Mouse (Mus musculus): ENCODE data around the gene Olfr1511.

DNA sequence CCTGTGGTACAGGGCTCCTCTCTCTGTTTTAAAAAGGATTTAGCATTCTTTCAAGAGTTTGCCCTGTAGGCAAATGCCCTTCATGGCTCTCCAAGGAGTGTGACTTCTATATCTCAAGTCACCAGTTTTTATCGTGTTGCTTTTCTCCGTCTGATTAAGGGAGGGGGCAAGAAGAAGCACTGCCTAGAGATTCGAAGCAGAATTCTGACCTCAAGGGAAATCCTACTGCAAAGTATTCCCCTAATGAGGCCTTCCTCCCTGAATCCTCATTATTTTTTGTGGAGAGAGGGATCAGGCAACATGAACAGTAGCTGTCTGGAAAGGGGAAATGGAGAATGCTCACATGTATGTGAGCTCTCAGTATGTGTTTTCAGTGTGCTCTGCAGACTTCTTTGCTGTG lies 17.1 kb upstream of the Olfr1511 start, which contains the start of gene Olfr1510:
- TF ChIP-seq CTCF (IDR thresholded peaks at IDR 0.05; ENCODE audit: control insufficient read depth, insufficient read depth, insufficient read length) (no peak), MAX (IDR thresholded peaks at IDR 0.05) (no peak), USF1 (IDR thresholded peaks at IDR 0.05; ENCODE audit: low read depth) (no peak), MYOD1 (IDR thresholded peaks at IDR 0.05; ENCODE audit: control insufficient read depth, insufficient read length, low read depth) (no peak), MYOG (IDR thresholded peaks at IDR 0.05; ENCODE audit: control insufficient read depth, extremely low read depth, insufficient read length) (no peak), CEBPB (IDR thresholded peaks at IDR 0.05; ENCODE audit: low read depth) (no peak)

Measured in C2C12 (cell line).